Mouse (Mus musculus) myocyte (in vitro differentiated cells): ENCODE measurements around the gene RPS10-NUDT3.

Source experiments
- MAX ChIP-seq: IDR thresholded peaks from one replicate; pipeline ENCODE4 v1.6.1; 2011; ENCODE audit warnings: low read depth, mild to moderate bottlenecking, control low read depth
- MYOG ChIP-seq, 3 experiments: IDR thresholded peaks; one replicate each; pipeline ENCODE4 v1.6.1; 2011; ENCODE audit warnings: control low read depth in 2 of 3, low read depth in 2 of 3, mild to moderate bottlenecking in 2 of 3; ENCODE audit not compliant: insufficient read length in 2 of 3, control insufficient read depth in 1 of 3, insufficient read depth in 1 of 3
- POLR2A ChIP-seq: IDR thresholded peaks from one replicate; pipeline ENCODE4 v1.6.1; 2011; ENCODE audit warnings: low read depth, mild to moderate bottlenecking, control low read depth, moderate library complexity; ENCODE audit not compliant: insufficient read length
- USF1 ChIP-seq: IDR thresholded peaks from one replicate; pipeline ENCODE4 v1.6.1; 2011; ENCODE audit warnings: low read depth, mild to moderate bottlenecking, control low read depth, moderate library complexity

DNA sequence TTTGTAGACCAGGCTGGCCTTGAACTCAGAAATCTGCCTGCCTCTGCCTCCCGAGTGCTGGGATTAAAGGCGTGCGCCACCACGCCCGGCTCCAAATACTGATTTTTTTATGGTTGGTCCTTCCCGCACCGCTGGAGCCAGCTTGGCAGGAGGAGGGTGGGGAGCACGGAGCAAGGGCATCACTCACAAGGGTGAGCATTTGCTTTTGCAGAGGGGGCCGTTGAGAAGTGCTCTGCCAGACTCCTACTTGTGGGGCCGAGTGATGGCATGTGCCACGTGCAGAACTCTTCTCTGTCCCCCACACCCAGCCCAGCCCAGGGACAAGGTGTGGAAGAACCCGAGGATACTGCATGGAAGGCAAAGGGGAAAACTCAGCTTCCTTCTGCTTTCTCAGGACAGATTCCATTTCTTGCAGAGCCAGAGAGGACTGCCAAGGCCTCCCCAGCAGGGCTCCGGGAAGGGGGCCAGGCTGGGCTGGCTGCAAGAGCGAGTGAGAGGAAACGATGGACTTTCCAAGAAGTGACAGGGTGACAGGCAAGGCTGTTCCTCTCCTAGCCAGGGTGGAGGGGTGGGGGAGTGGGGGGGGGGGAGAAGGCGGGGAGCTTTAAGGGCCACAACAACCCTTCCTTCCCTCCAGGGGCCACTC, 60.4 kb downstream of the RPS10-NUDT3 start:
- TF ChIP-seq POLR2A = no peak
- no peak for TF ChIP-seq USF1
- no peak for TF ChIP-seq MYOG (IDR thresholded peaks at IDR 0.05; ENCODE audit: control insufficient read depth in 1 of 3, insufficient read depth in 1 of 3, insufficient read length in 2 of 3, low read depth in 2 of 3)
- TF ChIP-seq MAX = no peak
